Mouse (Mus musculus) megakaryocyte, embryonic 14.5 days (primary cell): ENCODE data around the gene Pparg. TPM values are rescaled to one million over a fixed set of nuclear protein-coding genes. Genes with fewer than 3 reads are reported as not detected.
A peak's percentile ranks its signal among the peaks of the same experiment; 100 is the strongest.

Source experiments
- H3K27me3 ChIP-seq: replicated peaks from 2 replicates; pipeline ENCODE3; 2012; ENCODE audit warnings: inconsistent platforms
- H3K36me3 ChIP-seq: replicated peaks from 2 replicates; pipeline ENCODE3; 2012; ENCODE audit warnings: low read length, inconsistent platforms, mixed read lengths
- H3K4me1 ChIP-seq: 2 replicates; pipeline ENCODE4 v1.6.1; 2012; ENCODE audit warnings: inconsistent platforms
- H3K4me3 ChIP-seq: replicated peaks from 2 replicates; pipeline ENCODE3; 2012; ENCODE audit warnings: moderate library complexity, mild to moderate bottlenecking, inconsistent platforms
- H3K9me3 ChIP-seq: 2 replicates; pipeline ENCODE4 v1.6.1; 2012; ENCODE audit warnings: inconsistent platforms
- FLI1 ChIP-seq: IDR thresholded peaks from 2 replicates; pipeline ENCODE4 v1.6.1; 2012; ENCODE audit warnings: low read length, inconsistent platforms, mixed read lengths
- GATA1 ChIP-seq: IDR thresholded peaks from 3 replicates; pipeline ENCODE4 v1.6.1; 2012; ENCODE audit warnings: mixed read lengths, low read length, inconsistent platforms, borderline replicate concordance
- polyA plus RNA-seq: library from polyadenylated mRNA; stranded (reverse); fragments of >175 nt; gene quantifications from 2 replicates; pipeline ENCODE4 v1.2.3, GENCODE M21; 2012; ENCODE audit warnings: low replicate concordance; ENCODE audit not compliant: insufficient read depth

Gene Pparg
- polyA plus RNA-seq, 1 experiment: 4.3 TPM

DNA sequence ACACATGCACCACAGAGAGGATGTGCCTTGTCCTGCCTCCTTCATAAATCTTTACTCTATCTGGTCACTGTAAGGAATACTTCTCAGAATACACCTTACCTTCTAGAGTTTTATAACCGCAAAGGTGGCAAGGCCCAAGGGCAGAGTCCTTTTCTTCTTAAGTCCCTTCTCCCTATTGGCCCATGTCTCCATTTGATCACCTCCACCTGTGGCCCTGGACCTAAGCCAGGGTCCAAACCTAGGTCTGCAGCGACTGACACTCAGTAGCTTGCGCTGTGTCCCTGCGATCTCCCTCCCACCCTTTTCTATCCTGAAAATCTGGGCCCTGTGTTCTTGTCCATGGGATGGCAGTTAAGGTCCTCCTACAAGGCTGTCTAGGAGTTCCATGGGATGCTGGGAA is 142.3 kb downstream of the Pparg start:
- H3K9me3 ChIP-seq: peaks cover 5% of the 10 kb centered on the region; the same call in 1 of the 2 replicates
- no peak overlapping the region for H3K4me3 ChIP-seq
- peaks cover 10% of the 10 kb centered on the region for H3K36me3 ChIP-seq
- H3K27me3 ChIP-seq: no peaks in the 10 kb centered on the region
- H3K4me1 ChIP-seq: peaks cover 83% of the 10 kb centered on the region
- TF ChIP-seq FLI1 (no peak), GATA1 (no peak)

DNA sequence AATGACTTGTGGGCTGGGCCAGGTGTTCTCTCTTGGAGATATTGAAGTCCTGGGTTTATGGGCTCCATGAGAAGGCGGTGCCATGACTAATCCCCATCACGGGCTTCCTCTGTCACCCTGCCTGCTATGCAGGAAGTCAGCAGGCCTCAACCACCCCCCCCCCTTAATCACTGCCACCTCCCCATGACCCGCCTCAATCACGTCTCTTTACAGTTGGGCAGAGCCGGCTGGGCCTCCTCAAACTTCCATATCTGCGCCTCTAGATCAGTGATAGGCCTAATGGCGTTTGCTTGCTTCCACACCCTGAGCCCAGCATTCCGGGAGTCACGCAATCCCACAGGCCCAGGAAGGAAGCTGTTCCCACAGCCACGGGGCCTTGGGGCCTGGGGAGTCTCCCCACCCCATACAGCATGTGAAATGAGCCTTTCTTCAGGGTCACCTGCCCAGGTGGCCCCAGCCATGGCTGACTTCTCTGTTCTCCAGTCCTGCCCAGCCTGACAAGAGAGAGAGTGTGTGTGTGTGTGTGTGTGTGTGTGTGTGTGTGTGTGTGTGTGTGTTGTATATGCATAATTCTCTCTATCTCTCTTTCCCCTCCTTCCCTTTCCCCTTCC is 142.9 kb downstream of the Pparg start:
- H3K36me3 ChIP-seq: peaks cover 15% of the 10 kb centered on the region
- H3K4me1 ChIP-seq: peaks cover 83% of the 10 kb centered on the region
- TF ChIP-seq FLI1 (no peak), GATA1 (no peak)
- peaks cover 10% of the 10 kb centered on the region for H3K9me3 ChIP-seq
- peak overlapping the region; percentile 28 for H3K4me3 ChIP-seq
- no peaks in the 10 kb centered on the region for H3K27me3 ChIP-seq

DNA sequence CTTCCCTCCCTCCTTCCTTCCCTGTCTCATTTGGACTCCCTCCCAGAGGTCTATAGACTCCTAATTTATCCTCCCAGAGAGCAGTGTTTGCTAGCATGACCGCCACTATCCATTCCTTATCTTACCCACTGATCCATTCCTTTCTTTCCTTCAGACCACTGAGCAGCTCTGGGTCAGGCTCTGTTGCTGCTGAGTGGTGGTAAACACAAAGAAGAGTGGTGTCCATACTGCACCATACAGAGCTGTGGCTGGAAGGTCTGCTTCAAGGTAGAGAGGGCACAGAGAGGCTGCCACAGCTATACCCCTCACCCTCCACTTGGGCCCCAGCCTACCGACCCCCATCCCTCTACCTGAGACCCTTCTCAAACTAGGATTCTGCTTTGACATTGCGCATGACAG is 143.4 kb downstream of the Pparg start:
- TF ChIP-seq GATA1 (no peak), FLI1 (no peak)
- Histone ChIP-seq H3K36me3 (peaks cover 19% of the 10 kb centered on the region), H3K4me3 (no peak overlapping the region), H3K4me1 (peaks cover 78% of the 10 kb centered on the region), H3K27me3 (no peaks in the 10 kb centered on the region), H3K9me3 (peaks cover 14% of the 10 kb centered on the region)

DNA sequence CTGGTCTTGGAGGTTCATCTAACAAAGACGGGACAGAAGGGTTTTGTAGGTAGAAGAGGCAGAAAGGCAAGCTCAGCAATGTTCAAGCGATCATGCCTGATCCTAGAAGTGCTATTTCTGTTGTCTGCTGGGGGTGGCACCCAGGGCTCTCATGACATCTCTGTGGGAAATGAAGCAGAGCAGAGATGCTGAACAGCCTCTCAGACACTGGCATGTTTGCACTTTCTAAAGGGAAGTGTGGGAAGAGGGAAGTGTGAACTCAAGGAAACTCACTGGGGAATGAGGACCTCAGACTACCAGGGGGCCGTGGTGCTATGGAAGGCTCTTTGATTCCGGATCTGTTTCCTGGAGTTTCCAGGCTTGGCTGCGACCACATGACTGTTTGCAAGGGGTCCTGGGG is 144.2 kb downstream of the Pparg start:
- H3K27me3 ChIP-seq: no peaks in the 10 kb centered on the region
- peaks cover 76% of the 10 kb centered on the region for H3K4me1 ChIP-seq
- H3K9me3 ChIP-seq: peaks cover 14% of the 10 kb centered on the region
- no peak overlapping the region for H3K4me3 ChIP-seq
- peaks cover 19% of the 10 kb centered on the region for H3K36me3 ChIP-seq
- no peak for TF ChIP-seq FLI1
- no peak for TF ChIP-seq GATA1

DNA sequence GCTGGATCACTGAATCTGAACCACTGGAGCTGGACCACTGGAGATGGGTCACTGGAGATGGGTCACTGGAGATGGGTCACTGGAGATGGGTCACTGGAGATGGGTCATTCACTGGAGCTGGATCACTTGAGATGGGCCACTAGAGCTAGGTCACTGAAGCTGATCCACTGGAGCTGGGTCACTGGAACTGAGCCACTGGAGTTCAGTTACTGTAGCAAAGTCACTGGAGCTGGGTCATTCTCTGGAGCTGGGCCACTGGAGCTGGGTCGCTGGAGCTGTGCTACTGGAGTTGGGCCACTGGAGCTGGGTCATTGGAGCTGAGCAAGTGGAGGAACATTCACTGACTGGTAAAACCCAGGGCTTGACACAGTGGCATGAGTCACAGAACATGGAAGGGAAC is 145.7 kb downstream of the Pparg start:
- no peak overlapping the region for H3K4me3 ChIP-seq
- H3K36me3 ChIP-seq: peaks cover 19% of the 10 kb centered on the region
- H3K27me3 ChIP-seq: no peaks in the 10 kb centered on the region
- TF ChIP-seq FLI1 (no peak), GATA1 (no peak)
- peaks cover 76% of the 10 kb centered on the region for H3K4me1 ChIP-seq
- H3K9me3 ChIP-seq: peaks cover 14% of the 10 kb centered on the region

DNA sequence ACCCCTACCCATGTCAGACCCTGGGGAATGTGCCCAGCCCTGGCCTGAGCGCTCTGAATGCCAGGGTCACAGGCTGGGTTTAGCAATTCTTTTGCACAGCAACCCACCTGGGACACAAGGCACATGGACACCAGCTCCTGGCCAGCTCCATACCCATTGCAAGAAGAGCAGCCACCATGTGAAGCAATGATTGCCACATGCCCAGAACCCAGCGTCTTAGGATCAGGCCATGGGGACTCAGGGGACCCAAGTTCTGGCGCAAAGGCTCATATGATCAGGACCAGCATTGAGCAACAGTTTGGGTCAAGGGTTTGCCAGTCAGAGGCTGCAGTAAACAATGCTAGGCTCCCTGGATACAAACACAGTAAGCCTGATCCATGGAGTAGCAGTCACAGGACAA is 150.7 kb downstream of the Pparg start:
- TF ChIP-seq FLI1: no peak
- TF ChIP-seq GATA1: no peak
- peaks cover 12% of the 10 kb centered on the region for H3K9me3 ChIP-seq
- peaks cover 56% of the 10 kb centered on the region for H3K4me1 ChIP-seq
- H3K36me3 ChIP-seq: peaks cover 15% of the 10 kb centered on the region
- peaks cover 1% of the 10 kb centered on the region for H3K27me3 ChIP-seq
- no peak overlapping the region for H3K4me3 ChIP-seq

DNA sequence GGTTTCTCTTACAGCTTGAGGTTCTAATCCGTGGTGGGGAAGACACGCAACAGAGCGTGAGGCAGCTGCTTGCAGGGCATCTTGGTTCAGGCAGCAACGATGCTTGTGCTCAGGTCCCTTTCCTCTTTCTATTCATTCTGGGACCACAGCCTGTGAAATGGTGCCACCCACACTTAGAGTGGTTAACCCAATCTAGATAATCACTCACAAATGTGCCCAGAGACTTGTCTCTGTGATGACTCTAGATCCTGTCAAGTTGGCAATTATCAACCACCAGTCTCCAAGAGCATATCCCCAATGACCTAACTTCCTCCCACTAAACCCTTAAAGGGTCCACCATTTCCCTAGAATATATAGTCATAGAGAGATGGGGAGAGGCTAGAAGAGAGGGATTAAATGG is 152.5 kb downstream of the Pparg start:
- Histone ChIP-seq H3K4me1 (peaks cover 60% of the 10 kb centered on the region), H3K36me3 (peaks cover 7% of the 10 kb centered on the region), H3K27me3 (peaks cover 1% of the 10 kb centered on the region), H3K9me3 (peaks cover 8% of the 10 kb centered on the region), H3K4me3 (peak overlapping the region; percentile 8)
- no peak for TF ChIP-seq GATA1
- no peak for TF ChIP-seq FLI1

DNA sequence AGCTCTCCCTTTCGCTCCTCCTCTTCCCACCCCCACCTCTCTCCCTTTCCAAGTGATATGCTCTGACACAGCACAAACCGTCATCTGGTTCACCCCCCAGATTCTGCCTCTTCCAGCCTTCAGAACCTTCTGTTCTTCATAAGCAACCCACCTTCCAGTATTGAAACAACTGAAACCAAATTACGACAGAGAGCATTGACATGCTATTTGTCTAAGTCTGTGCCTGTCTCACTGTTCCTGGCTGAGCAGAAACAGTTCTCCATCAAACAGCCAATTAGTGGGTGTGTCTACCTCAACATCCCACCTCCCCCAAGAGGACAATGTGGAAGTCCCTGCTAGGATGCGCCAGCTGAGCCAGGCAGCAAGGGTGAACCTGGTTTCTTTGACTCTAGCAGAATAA is 157.2 kb downstream of the Pparg start:
- Histone ChIP-seq H3K4me1 (peaks cover 73% of the 10 kb centered on the region), H3K27me3 (peaks cover 14% of the 10 kb centered on the region), H3K36me3 (no peaks in the 10 kb centered on the region), H3K9me3 (no peaks in the 10 kb centered on the region), H3K4me3 (no peak overlapping the region)
- no peak for TF ChIP-seq GATA1
- no peak for TF ChIP-seq FLI1

DNA sequence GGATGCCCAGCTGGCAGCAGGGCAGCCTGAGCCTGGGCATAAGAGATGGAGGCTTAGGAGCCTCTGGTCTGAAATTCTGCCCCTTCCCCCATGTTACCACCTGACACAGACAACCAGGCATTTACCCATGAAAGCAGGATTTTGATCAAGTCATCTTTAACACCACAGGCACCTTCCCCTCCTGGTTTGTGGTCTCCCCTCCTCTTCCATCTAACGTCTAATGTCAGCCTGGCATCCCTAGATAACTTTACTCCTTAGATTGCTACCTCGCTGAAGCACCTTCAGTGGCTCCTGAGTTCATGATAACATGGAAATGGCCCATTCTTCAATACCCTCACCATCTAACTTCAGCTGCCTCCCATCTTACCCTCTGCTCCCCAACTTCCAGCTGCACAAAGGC is 157.6 kb downstream of the Pparg start:
- Histone ChIP-seq H3K36me3 (no peaks in the 10 kb centered on the region), H3K27me3 (peaks cover 14% of the 10 kb centered on the region), H3K9me3 (no peaks in the 10 kb centered on the region), H3K4me3 (no peak overlapping the region), H3K4me1 (peaks cover 73% of the 10 kb centered on the region)
- TF ChIP-seq FLI1 (no peak), GATA1 (no peak)

DNA sequence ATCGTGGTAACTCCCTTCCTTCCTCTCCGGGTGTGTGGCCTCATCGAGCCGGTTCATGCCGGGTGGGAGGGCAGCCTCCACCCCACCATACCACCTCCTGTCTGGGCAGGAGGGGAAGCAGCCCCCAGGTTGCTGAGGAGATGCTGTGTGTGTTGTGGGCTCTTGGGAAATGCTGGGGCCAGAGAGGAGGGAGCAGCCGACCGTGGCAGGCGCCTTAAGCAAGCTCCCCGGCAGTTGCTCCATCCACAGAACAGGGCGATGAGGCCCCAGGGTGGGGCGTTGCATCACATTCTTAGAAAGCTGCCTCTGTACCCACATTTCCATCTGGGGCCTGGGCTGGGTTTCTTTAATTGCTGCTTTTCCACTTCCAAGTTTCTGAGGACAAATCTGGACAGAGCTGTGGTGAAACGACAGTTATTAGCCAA is 158.5 kb downstream of the Pparg start:
- H3K4me3 ChIP-seq: peak overlapping the region; percentile 85
- TF ChIP-seq GATA1: no peak
- TF ChIP-seq FLI1: no peak
- H3K9me3 ChIP-seq: no peaks in the 10 kb centered on the region
- H3K4me1 ChIP-seq: peaks cover 80% of the 10 kb centered on the region
- peaks cover 14% of the 10 kb centered on the region for H3K27me3 ChIP-seq
- no peaks in the 10 kb centered on the region for H3K36me3 ChIP-seq

DNA sequence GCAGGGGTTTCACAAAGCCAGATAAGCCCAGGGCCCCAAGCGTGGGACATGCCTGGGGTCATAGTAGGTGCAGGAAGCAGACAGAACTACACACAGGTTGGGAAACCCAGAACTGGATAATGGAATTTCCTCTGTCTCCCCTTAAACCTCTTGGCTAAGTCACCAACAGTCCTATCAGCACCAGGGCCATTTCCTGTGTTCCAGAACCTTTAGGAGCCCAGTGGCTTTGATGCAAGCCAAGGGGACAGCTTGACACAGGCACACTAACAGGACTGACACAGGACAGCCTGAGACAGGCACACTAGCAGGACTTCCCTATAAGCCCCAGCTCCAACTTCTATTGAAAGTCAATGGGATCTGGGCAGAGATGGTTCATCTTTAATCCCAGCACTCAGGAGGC is 161.2 kb downstream of the Pparg start:
- no peak for TF ChIP-seq FLI1
- TF ChIP-seq GATA1: no peak
- peaks cover 89% of the 10 kb centered on the region for H3K4me1 ChIP-seq
- H3K4me3 ChIP-seq: no peak overlapping the region
- H3K36me3 ChIP-seq: no peaks in the 10 kb centered on the region
- H3K27me3 ChIP-seq: peaks cover 13% of the 10 kb centered on the region
- no peaks in the 10 kb centered on the region for H3K9me3 ChIP-seq
